Mouse (Mus musculus) B cell, adult 62 days (primary cell): ENCODE results near the gene Mogs. TPM values are rescaled to one million over a fixed set of nuclear protein-coding genes. Genes with fewer than 3 reads are reported as not detected.

ENCODE experiments used
- total RNA-seq: library from RNA; stranded (reverse); gene quantifications from 4 replicates; pipeline ENCODE4 v1.2.4, GENCODE M21; 2023

Mogs gene
- 27.6 to 34.5 TPM (median 31.8 TPM) in 4 replicates for total RNA-seq

GRCm38 (mm10) chr6:83115011-83115671 lies at the start of gene Mogs:
TSS of gene Mogs (plus strand) at chr6:83115496.

GRCm38 (mm10) chr6:83070247-83070310 lies 45.2 kb upstream of the Mogs start, which contains the start of gene Tlx2:
TSS of gene Tlx2 (minus strand) at chr6:83070293.

GRCm38 (mm10) chr6:83077630-83078323 lies 37.5 kb upstream of the Mogs start, which contains the start of gene Pcgf1:
TSS of gene Pcgf1 (plus strand) at chr6:83077869.

GRCm38 (mm10) chr6:83086121-83087035 lies 28.9 kb upstream of the Mogs start, which contains the start of gene Lbx2:
TSS of gene Lbx2 (plus strand) at chr6:83086367.

GRCm38 (mm10) chr6:83101316-83101687 lies 14.0 kb upstream of the Mogs start, which contains the start of the genes Ccdc142 and Gm42688:
TSS of gene Ccdc142 (plus strand) at chr6:83101601.
TSS of gene Gm42688 (plus strand) at chr6:83101617.

GRCm38 (mm10) chr6:83108762-83109668 lies 6.3 kb upstream of the Mogs start, which contains the start of gene Mrpl53:
TSS of gene Mrpl53 (plus strand) at chr6:83109040.

GRCm38 (mm10) chr6:83120930-83121862 lies 5.9 kb downstream of the Mogs start, which contains the start of gene Wbp1:
TSS of gene Wbp1 (minus strand) at chr6:83121559.

GRCm38 (mm10) chr6:83125331-83125730 lies 10.0 kb downstream of the Mogs start, which contains the start of gene Ino80b:
TSS of gene Ino80b (minus strand) at chr6:83125431.

GRCm38 (mm10) chr6:83134951-83135513 lies 19.7 kb downstream of the Mogs start, which contains the start of gene Rtkn:
TSS of gene Rtkn (plus strand) at chr6:83135463.

GRCm38 (mm10) chr6:83156259-83156684 lies 41.0 kb downstream of the Mogs start, which contains the start of the genes Wdr54 and 1700003E16Rik:
TSS of gene Wdr54 (minus strand) at chr6:83156397.
TSS of gene 1700003E16Rik (plus strand) at chr6:83156404.

GRCm38 (mm10) chr6:83165607-83166242 lies 50.4 kb downstream of the Mogs start, which contains the start of gene Dctn1:
TSS of gene Dctn1 (plus strand) at chr6:83165920.

Other genes starting within 250 kb of the Mogs start
- 0.28 to 1.8 TPM (median 0.59 TPM) in 4 replicates for gene Sema4f, start 175.7 kb upstream of the Mogs start, total RNA-seq
- 2.1 to 4.3 TPM (median 3.0 TPM) in 4 replicates for gene M1ap, start 168.6 kb upstream of the Mogs start, total RNA-seq
- 29.3 to 32.3 TPM (median 32.0 TPM) in 4 replicates for gene Dok1, start 82.0 kb upstream of the Mogs start, total RNA-seq
- gene Loxl3, start 81.3 kb upstream of the Mogs start, total RNA-seq = 0.25 to 0.46 TPM in 2 of 4 replicates, not detected in the others
- gene Aup1, start 61.0 kb upstream of the Mogs start, total RNA-seq = 381 to 401 TPM (median 385 TPM) in 4 replicates
- gene Htra2, start 60.2 kb upstream of the Mogs start, total RNA-seq = 48.8 to 53.5 TPM (median 51.5 TPM) in 4 replicates
- 8.9 to 9.6 TPM (median 9.2 TPM) in 4 replicates for gene Dqx1, start 57.7 kb upstream of the Mogs start, total RNA-seq
- not detected in 4 replicates for gene Tlx2, start 45.2 kb upstream of the Mogs start, total RNA-seq
- gene Pcgf1, start 37.6 kb upstream of the Mogs start, total RNA-seq = 21.1 to 26.0 TPM (median 23.4 TPM) in 4 replicates
- gene Lbx2, start 29.1 kb upstream of the Mogs start, total RNA-seq = not detected in 4 replicates
- 10.4 to 18.5 TPM (median 13.5 TPM) in 4 replicates for gene Ccdc142, start 13.9 kb upstream of the Mogs start, total RNA-seq
- 11.7 to 14.2 TPM (median 12.4 TPM) in 4 replicates for gene Gm42688, start 13.9 kb upstream of the Mogs start, total RNA-seq
- gene Mrpl53, start 6.5 kb upstream of the Mogs start, total RNA-seq = 23.0 to 35.3 TPM (median 27.6 TPM) in 4 replicates
- gene Wbp1, start 6.1 kb downstream of the Mogs start, total RNA-seq = 35.5 to 52.3 TPM (median 39.5 TPM) in 4 replicates
- 28.0 to 34.1 TPM (median 31.1 TPM) in 4 replicates for gene Ino80b, start 9.9 kb downstream of the Mogs start, total RNA-seq
- not detected in 4 replicates for gene Rtkn, start 20.0 kb downstream of the Mogs start, total RNA-seq
- gene Wdr54, start 40.9 kb downstream of the Mogs start, total RNA-seq = 0.56 to 0.60 TPM in 2 of 4 replicates, not detected in the others
- not detected in 4 replicates for gene 1700003E16Rik, start 40.9 kb downstream of the Mogs start, total RNA-seq
- gene Dctn1, start 50.4 kb downstream of the Mogs start, total RNA-seq = 97.0 to 118 TPM (median 106 TPM) in 4 replicates
- not detected in 4 replicates for gene Slc4a5, start 104.3 kb downstream of the Mogs start, total RNA-seq
- 10.0 to 15.5 TPM (median 13.0 TPM) in 4 replicates for gene Mthfd2, start 210.4 kb downstream of the Mogs start, total RNA-seq
- 139 to 147 TPM (median 140 TPM) in 4 replicates for gene Mob1a, start 210.5 kb downstream of the Mogs start, total RNA-seq
- gene Bola3, start 233.7 kb downstream of the Mogs start, total RNA-seq = 34.3 to 42.1 TPM (median 38.3 TPM) in 4 replicates